Mouse (Mus musculus): ENCODE measurements around the gene Gadl1. TPM values are rescaled to one million over a fixed set of nuclear protein-coding genes. Genes with fewer than 3 reads are reported as not detected.

Gene Gadl1
- polyA plus RNA-seq, 1 experiment from 2014 or later: 0.48 TPM

DNA sequence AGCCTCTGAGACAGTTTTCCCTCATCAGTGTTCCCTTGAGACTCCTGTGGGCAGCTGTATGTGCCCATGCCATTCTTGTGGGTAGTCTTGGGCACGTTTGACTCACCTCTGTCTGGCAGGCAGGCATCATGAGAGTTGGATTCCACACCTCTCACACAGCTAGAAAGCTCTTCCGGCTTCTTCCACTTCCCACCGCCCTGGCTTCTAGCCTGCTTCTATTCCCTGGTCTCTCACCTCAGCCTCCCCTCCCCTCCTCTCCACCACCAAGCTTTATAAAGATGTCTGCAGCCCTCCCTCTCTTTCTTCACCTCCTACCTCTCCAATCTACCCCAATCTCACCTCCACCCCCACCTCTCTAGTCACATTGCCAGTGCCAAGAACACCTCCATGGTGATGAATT lies 30.2 kb downstream of the Gadl1 start:
- no peak for ATAC-seq (ENCODE audit: low FRiP score)
- Histone ChIP-seq H3K4me1 (replicated peaks) (peaks cover 25% of the 10 kb centered on the region), H3K9ac (no peak overlapping the region), H3K27ac (no peak overlapping the region), H3K9me3 (no peaks in the 10 kb centered on the region), H3K36me3 (no peaks in the 10 kb centered on the region), H3K4me3 (no peak overlapping the region), H3K27me3 (no peaks in the 10 kb centered on the region), H3K4me2 (no peak overlapping the region)
- 79% methylated on average over 3 of the region's 3 CpGs for WGBS

DNA sequence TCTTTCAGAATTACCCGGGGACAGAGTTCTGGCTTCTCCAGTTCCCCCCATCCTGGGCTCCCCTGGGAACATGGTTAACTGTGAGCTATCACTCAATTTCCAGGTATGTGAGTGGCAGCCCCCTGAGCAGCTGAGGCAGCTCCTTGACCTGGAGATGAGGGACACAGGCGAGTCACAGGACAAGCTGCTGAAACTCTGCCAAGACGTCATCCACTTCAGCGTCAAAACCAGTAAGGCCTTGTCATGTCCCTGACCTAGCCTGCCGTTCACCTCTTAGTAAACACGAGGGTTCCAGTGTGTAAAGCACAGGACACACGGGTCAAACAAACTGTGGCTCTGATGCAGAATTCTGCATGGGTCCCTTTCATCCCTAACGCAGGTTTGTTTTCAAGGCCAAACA lies 31.9 kb downstream of the Gadl1 start:
- no peak overlapping the region for H3K9ac ChIP-seq
- no peak overlapping the region for H3K27ac ChIP-seq
- peaks cover 25% of the 10 kb centered on the region for H3K4me1 ChIP-seq (replicated peaks)
- WGBS: 70% methylated on average over 8 of the region's 8 CpGs
- no peaks in the 10 kb centered on the region for H3K36me3 ChIP-seq
- H3K4me3 ChIP-seq: no peak overlapping the region
- H3K4me2 ChIP-seq: no peak overlapping the region
- no peaks in the 10 kb centered on the region for H3K27me3 ChIP-seq
- no peak for ATAC-seq (ENCODE audit: low FRiP score)
- no peaks in the 10 kb centered on the region for H3K9me3 ChIP-seq

DNA sequence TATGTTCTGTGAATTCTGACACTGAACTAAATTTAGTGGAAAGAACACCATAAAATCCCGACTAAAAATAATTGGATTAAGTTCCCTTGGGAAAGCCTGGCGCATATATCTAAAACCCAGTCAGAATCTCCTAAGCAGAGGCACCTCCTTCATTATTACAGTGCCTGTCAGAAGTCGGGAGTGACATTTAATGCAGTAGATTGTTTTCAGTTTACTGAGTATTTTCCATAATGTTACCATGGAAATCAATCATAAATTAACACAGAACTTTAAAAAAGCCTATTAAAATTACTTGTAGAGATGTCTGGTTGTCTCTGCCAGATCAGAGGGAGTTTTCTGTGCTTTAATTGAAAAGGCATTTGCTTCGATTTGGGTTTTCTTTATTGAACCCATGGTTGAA lies 33.2 kb downstream of the Gadl1 start:
- Histone ChIP-seq H3K9me3 (no peaks in the 10 kb centered on the region), H3K4me1 (replicated peaks) (peaks cover 25% of the 10 kb centered on the region), H3K27me3 (no peaks in the 10 kb centered on the region), H3K27ac (no peak overlapping the region), H3K36me3 (no peaks in the 10 kb centered on the region), H3K4me3 (no peak overlapping the region), H3K4me2 (no peak overlapping the region), H3K9ac (no peak overlapping the region)
- no peak for ATAC-seq (ENCODE audit: low FRiP score)
- 28% methylated on average over 4 of the region's 4 CpGs for WGBS

DNA sequence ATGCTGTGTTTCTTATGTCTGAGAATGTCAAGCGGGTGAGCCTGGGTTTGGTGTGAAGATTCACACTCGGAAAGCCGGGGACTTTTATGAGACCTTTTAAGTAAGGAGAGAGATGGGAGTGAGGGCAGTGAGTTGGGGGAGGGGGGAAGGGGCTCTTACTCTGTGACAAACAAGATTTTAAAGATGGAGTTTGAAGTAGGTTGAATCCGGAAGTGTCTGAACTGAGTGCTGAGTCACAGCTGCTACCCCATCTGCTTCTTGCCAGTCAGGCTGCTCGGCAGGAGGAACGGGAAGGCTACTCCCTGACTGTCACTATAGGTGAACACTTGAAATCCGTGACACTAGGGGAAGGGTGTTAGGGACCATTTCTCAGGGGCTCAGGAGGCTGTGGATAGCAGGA lies 33.7 kb downstream of the Gadl1 start:
- no peak for ATAC-seq (ENCODE audit: low FRiP score)
- Histone ChIP-seq H3K4me2 (no peak overlapping the region), H3K4me3 (no peak overlapping the region), H3K36me3 (no peaks in the 10 kb centered on the region), H3K9me3 (no peaks in the 10 kb centered on the region), H3K9ac (no peak overlapping the region), H3K27me3 (no peaks in the 10 kb centered on the region), H3K4me1 (replicated peaks) (peaks cover 25% of the 10 kb centered on the region), H3K27ac (0 out of 2 replicates have a peak overlapping the region, but pooled peaks have one; percentile 13)
- WGBS: 27% methylated on average over 7 of the region's 7 CpGs

DNA sequence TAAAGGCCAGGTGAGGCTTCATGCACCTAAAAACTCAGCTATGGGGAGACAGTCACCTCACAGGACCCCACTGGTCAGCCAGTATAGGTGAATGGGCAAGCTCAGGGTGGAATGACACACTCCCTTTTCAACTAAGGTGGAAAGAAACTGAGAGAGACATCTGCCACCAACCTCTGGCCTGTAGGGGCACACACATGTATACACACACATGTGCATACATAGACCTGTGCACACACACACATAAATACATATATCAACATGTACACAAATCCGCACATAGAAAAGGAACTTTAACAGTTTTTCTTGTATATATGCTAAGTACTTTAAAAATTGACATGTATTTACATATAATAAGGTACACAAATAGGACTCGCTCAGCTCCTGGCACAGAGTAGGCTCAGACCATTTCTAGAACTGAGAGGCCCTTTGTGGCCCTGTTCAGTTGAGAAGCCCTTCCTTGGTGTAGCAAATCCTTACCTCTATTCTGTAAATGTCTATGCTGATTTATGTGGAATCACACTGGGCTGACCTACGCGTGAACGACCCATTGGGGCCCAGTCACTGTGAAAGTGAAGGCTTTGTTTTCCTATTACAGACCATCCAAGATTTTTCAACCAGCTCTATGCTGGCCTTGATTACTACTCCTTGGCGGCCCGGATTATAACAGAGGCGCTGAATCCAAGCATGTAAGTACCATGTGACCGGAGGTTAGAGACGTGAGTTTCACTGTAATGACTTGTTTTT lies 34.5 kb downstream of the Gadl1 start:
- Histone ChIP-seq H3K4me3 (no peak overlapping the region), H3K9me3 (no peaks in the 10 kb centered on the region), H3K27me3 (no peaks in the 10 kb centered on the region), H3K4me2 (no peak overlapping the region), H3K4me1 (replicated peaks) (peaks cover 25% of the 10 kb centered on the region), H3K27ac (0 out of 2 replicates have a peak overlapping the region, but pooled peaks have one; percentile 13), H3K9ac (no peak overlapping the region), H3K36me3 (no peaks in the 10 kb centered on the region)
- peak; percentile 73 for ATAC-seq (ENCODE audit: low FRiP score)
- WGBS: 53% methylated on average over 10 of the region's 10 CpGs

DNA sequence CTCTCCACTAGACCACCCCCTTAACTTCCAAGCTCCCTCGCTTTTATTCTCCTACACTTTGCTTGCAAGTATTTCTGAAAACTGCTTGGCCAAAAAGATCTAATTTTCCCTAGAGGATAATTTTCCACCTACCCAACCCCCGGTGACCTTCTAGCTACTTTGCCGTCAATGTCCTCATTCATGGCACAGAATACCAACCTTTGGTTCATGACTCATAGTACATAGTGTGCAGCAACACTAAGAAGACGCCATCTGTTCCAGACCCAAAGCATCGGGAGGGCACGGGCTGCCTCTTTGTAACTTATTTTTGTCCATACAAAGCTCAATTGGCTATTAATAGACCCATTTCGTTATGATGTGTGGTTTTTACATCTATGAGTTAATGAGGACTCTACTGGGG lies 55.8 kb downstream of the Gadl1 start:
- Histone ChIP-seq H3K4me2 (no peak overlapping the region), H3K9me3 (no peaks in the 10 kb centered on the region), H3K36me3 (no peaks in the 10 kb centered on the region), H3K4me1 (replicated peaks) (no peaks in the 10 kb centered on the region), H3K27me3 (no peaks in the 10 kb centered on the region), H3K27ac (no peak overlapping the region), H3K4me3 (no peak overlapping the region), H3K9ac (no peak overlapping the region)
- WGBS: 88% methylated on average over 7 of the region's 7 CpGs
- no peak for ATAC-seq (ENCODE audit: low FRiP score)

DNA sequence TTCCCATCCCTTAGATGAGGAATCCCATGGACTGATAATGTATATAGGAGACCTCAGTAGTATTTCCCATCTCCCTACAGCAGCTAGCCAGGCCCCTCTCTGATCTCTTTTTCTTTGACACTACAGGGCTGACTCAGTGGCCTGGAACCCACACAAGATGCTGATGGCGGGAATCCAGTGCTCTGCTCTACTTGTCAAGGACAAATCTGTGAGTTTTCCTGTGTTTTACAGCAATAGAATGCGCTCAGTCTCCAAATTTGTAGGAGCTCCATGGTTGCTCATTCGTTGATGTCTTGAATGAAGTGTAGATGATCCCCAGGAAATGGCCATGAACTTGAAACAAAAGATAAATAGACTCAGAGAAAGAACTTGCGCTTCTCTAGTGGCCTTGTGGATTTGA lies 56.9 kb downstream of the Gadl1 start:
- no peak overlapping the region for H3K4me3 ChIP-seq
- no peak overlapping the region for H3K27ac ChIP-seq
- no peak for ATAC-seq (ENCODE audit: low FRiP score)
- no peak overlapping the region for H3K9ac ChIP-seq
- no peak overlapping the region for H3K4me2 ChIP-seq
- no peaks in the 10 kb centered on the region for H3K27me3 ChIP-seq
- no peaks in the 10 kb centered on the region for H3K4me1 ChIP-seq (replicated peaks)
- no peaks in the 10 kb centered on the region for H3K36me3 ChIP-seq
- no peaks in the 10 kb centered on the region for H3K9me3 ChIP-seq
- 89% methylated on average over 4 of the region's 4 CpGs for WGBS

DNA sequence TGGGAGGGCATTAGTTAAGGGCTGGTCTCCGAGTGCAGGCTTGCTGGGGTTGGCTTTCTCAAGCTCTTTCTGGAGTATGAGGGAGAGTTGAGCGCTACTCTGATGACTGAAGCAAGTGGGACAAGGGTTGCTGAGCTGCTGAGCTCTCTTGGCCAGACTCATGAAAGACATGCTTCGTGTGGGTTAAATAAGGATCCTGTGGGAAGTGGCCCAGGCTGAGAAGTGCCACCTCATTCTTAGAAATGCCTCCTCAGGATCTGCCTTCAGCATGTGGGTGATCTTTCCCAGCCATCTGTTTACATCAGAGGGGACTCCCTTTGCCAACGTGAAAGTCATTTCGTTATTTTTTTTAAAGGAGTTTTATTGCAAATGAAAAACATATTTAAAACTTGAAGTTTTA lies 57.5 kb downstream of the Gadl1 start:
- no peaks in the 10 kb centered on the region for H3K27me3 ChIP-seq
- 83% methylated on average over 5 of the region's 5 CpGs for WGBS
- H3K4me3 ChIP-seq: no peak overlapping the region
- ATAC-seq (ENCODE audit: low FRiP score): no peak
- H3K9me3 ChIP-seq: no peaks in the 10 kb centered on the region
- H3K27ac ChIP-seq: no peak overlapping the region
- H3K4me2 ChIP-seq: no peak overlapping the region
- H3K4me1 ChIP-seq (replicated peaks): no peaks in the 10 kb centered on the region
- no peak overlapping the region for H3K9ac ChIP-seq
- H3K36me3 ChIP-seq: no peaks in the 10 kb centered on the region

DNA sequence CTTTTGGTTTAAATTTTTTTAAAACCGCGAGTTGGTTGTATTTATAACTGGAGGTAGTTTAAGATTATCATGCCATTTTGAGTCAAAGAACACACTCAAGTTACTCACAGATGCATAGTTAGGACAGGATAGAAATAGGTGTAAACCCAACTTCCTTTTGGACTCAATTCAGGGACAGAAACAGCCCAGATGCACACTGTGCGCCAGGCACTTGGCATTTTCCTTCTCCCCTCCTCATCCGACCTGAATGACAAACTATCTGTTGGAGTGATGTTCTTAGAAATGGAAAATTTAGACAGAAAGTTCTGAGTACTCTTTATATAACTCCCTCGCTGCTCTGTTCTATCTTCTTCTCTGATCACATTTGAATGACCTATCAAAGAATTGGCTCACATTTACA lies 58.4 kb downstream of the Gadl1 start:
- no peak overlapping the region for H3K9ac ChIP-seq
- 87% methylated on average over 5 of the region's 5 CpGs for WGBS
- H3K4me1 ChIP-seq (replicated peaks): no peaks in the 10 kb centered on the region
- ATAC-seq (ENCODE audit: low FRiP score): no peak
- H3K9me3 ChIP-seq: no peaks in the 10 kb centered on the region
- H3K4me2 ChIP-seq: no peak overlapping the region
- no peaks in the 10 kb centered on the region for H3K27me3 ChIP-seq
- H3K27ac ChIP-seq: no peak overlapping the region
- no peak overlapping the region for H3K4me3 ChIP-seq
- H3K36me3 ChIP-seq: no peaks in the 10 kb centered on the region

DNA sequence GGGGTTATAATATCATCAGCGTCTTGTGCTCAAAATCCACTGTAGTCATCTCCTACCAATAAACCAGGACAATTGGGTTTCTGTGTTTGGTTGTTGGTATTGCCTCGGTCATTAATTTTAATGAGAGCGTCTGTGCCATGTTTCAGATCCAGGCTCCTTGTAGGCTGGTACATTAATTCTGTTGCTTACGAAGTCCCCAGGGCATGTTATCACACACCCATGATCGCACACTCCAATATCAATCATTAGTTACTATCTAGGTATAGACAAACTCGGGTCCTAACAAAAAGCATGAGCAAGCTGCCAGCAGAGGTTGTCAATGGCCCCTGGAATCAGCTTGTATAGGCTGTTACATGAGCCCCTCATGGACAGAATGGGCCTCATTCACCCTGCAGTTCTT lies 67.6 kb downstream of the Gadl1 start:
- H3K4me3 ChIP-seq: no peak overlapping the region
- 0 out of 2 replicates have a peak, but pooled peaks cover 6% of the 10 kb centered on the region for H3K9me3 ChIP-seq
- peaks cover 10% of the 10 kb centered on the region; the same call in 1 of the 2 replicates for H3K4me1 ChIP-seq (replicated peaks)
- no peak overlapping the region for H3K4me2 ChIP-seq
- 66% methylated on average over 6 of the region's 6 CpGs for WGBS
- no peak overlapping the region for H3K9ac ChIP-seq
- no peak overlapping the region for H3K27ac ChIP-seq
- H3K36me3 ChIP-seq: no peaks in the 10 kb centered on the region
- no peak for ATAC-seq (ENCODE audit: low FRiP score)
- H3K27me3 ChIP-seq: no peaks in the 10 kb centered on the region

DNA sequence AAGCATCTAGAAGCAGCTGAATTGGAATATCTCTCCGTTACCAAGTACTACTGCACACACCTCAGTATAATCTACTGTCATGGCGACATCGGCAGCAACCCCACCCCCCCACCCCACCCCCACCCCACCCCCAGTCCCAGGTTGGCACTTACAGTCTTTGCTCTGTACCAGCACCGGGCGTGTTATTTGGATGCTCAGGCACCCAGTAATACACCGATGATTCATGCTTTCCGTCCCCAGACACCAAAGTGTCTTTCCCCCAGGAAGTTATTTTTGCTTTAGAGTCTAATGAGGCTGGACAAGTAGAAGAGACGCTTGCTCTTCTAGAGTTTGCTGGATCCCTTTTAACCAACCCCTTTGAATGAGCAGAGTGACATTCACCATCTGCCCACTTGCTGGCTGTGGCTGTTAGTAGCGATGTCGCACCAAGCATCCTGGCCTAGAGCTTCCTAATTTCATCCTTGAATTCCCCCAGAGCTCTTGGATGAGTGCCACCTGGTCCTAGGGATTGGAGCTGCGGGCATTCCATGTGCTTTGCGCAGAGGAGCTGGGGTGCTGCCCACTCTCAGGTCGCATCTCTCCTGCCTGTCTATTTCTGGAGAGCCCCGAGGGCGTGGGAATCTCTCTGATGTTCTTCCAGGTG lies 68.5 kb downstream of the Gadl1 start:
- ATAC-seq (ENCODE audit: low FRiP score): no peak
- H3K27ac ChIP-seq: no peak overlapping the region
- no peaks in the 10 kb centered on the region for H3K36me3 ChIP-seq
- H3K27me3 ChIP-seq: no peaks in the 10 kb centered on the region
- no peak overlapping the region for H3K4me2 ChIP-seq
- H3K9me3 ChIP-seq: 0 out of 2 replicates have a peak, but pooled peaks cover 6% of the 10 kb centered on the region
- 76% methylated on average over 15 of the region's 15 CpGs for WGBS
- H3K4me3 ChIP-seq: no peak overlapping the region
- H3K9ac ChIP-seq: no peak overlapping the region
- H3K4me1 ChIP-seq (replicated peaks): peaks cover 10% of the 10 kb centered on the region; the same call in 1 of the 2 replicates

DNA sequence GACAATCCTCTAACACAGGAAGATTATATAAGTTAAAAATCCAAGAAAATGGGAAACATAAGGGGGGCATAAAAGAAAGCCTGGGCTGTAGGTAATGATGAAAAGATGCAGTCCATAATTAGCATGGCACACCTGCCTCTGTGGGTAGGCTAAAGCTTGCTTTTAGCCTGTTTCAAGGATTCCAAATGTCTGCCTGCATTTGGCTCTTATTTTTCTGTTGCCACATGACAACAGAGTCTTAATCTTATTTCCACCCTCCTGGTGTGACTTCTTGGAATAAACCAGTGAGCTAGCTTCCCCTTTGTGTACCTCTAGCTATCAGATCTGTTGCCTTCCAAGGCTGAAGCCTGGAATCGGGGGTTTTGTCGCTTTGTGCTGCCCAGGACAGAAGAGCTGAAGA lies 69.2 kb downstream of the Gadl1 start:
- Histone ChIP-seq H3K27me3 (no peaks in the 10 kb centered on the region), H3K9me3 (0 out of 2 replicates have a peak, but pooled peaks cover 6% of the 10 kb centered on the region), H3K27ac (no peak overlapping the region), H3K4me2 (no peak overlapping the region), H3K9ac (no peak overlapping the region), H3K36me3 (no peaks in the 10 kb centered on the region), H3K4me1 (replicated peaks) (peaks cover 10% of the 10 kb centered on the region; the same call in 1 of the 2 replicates), H3K4me3 (no peak overlapping the region)
- 82% methylated on average over 2 of the region's 2 CpGs for WGBS
- ATAC-seq (ENCODE audit: low FRiP score): no peak

DNA sequence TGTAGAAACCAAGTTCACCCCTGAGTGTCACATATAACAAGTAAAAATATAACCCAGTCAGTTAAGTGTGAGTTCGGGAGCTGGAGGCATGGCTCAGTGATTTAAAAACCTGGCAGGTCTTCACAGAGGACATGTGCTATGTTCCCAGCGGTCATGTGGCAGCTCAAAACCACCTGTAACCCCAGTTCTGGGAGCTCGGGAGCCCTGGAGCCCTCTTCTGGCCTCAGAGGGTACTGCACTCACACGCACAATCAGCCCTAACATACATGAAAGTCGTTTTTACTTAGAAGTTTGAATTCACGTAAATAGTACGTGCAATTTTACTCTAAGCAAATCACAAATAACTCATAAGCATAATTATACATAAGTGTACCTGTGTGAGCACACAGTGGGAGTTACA lies 81.4 kb downstream of the Gadl1 start:
- Histone ChIP-seq H3K9me3 (no peaks in the 10 kb centered on the region), H3K9ac (no peak overlapping the region), H3K4me1 (replicated peaks) (no peaks in the 10 kb centered on the region), H3K27me3 (no peaks in the 10 kb centered on the region), H3K36me3 (no peaks in the 10 kb centered on the region), H3K27ac (no peak overlapping the region), H3K4me2 (no peak overlapping the region), H3K4me3 (no peak overlapping the region)
- WGBS: 91% methylated on average over 7 of the region's 7 CpGs
- no peak for ATAC-seq (ENCODE audit: low FRiP score)
